Mouse (Mus musculus) lung, adult 2 months (tissue): ENCODE data around the gene Camta1.

Experiments used
- CTCF ChIP-seq: fragments of 200-500 bp; IDR thresholded peaks from 2 replicates; pipeline ENCODE4 v1.5.1; 2011; ENCODE audit warnings: mild to moderate bottlenecking, low read length, control low read depth; ENCODE audit not compliant: insufficient read depth
- POLR2A ChIP-seq: fragments of 200-500 bp; IDR thresholded peaks from 2 replicates; pipeline ENCODE4 v1.6.1; 2011; ENCODE audit warnings: low read depth, mild to moderate bottlenecking, control low read depth, low read length, borderline replicate concordance; ENCODE audit errors: extremely low read depth

- TF ChIP-seq CTCF, result no peak
- TF ChIP-seq POLR2A, result no peak
These were observed 905.1 kb downstream of the Camta1 start for GRCm38 (mm10) chr4:150956369-150957105.
